Mouse (Mus musculus) bone marrow, adult 2 months (tissue): ENCODE data around the gene Ppox.

ENCODE experiments used
- CTCF ChIP-seq: fragments of 200-500 bp; IDR thresholded peaks from 2 replicates; pipeline ENCODE4 v1.5.1; 2011; ENCODE audit warnings: low read length, control low read depth; ENCODE audit not compliant: control insufficient read depth, insufficient read depth
- POLR2A ChIP-seq: fragments of 200-500 bp; IDR thresholded peaks from 2 replicates; pipeline ENCODE4 v1.6.1; 2011; ENCODE audit warnings: low read depth, mild to moderate bottlenecking, control low read depth, low read length, borderline replicate concordance; ENCODE audit not compliant: control insufficient read depth

GRCm38 (mm10) chr1:171298226-171298625 lies 17.2 kb upstream of the Ppox start:
- TF ChIP-seq POLR2A (no peak), CTCF (no peak)
